Comparison of ENCODE assay signal across 13 mouse cellular contexts in the genomic region with DNA sequence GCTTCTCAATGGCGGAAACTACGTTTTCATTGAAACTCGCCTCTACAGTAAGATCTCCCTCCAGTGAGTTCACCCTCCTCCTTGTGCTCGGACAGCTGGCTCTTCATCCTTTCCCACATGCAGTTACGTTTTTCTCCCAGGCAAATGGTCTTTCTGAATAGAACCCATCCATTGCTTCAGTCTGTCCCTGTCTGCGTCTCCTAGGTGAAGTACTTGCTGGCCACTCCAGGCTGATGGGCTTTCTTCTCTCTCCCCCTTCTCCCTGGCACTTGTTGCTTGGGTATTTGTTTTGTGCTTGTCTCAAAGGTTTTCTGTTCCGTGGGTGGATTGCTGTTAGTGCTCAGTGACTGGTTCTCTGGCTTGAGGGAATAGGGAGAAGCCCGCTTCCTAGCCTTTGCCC.
"Had no signal": no experiment of that assay in that cellular context is flagged by ENCODE, and none has a peak within 500 bp of the region (broad histone marks: within the 10 kb centered on the region; RNA-seq: fewer than 3 reads in every experiment).

No protein-coding gene starts in this region.

- H3K27ac ChIP-seq: layer of hippocampus, adult 2 months; limb, embryonic 13.5 days; liver, embryonic 14.5 days; neural tube, embryonic 12.5 days; stomach, embryonic 15.5 days had no signal

- H3K27me3 ChIP-seq: neural tube, embryonic 12.5 days; stomach, embryonic 15.5 days had no signal

- H3K9me3 ChIP-seq: limb, embryonic 13.5 days; neural tube, embryonic 12.5 days; stomach, embryonic 15.5 days had no signal

- H3K4me2 ChIP-seq: limb, embryonic 13.5 days; neural tube, embryonic 12.5 days; stomach, embryonic 15.5 days had no signal

- H3K4me1 ChIP-seq: limb, embryonic 13.5 days; stomach, embryonic 15.5 days had no signal

- H3K36me3 ChIP-seq: limb, embryonic 13.5 days; neural tube, embryonic 12.5 days; stomach, embryonic 15.5 days had no signal

- DNase-seq: kidney, adult 9 months; kidney, postnatal 10 days; kidney, postnatal 4 days; lung, adult 18-20 months; right cerebral cortex, postnatal 14 days; thymus, adult 2 months; thymus, postnatal 25 days had no signal

- H3K9ac ChIP-seq: limb, embryonic 13.5 days; liver, embryonic 14.5 days; neural tube, embryonic 12.5 days; stomach, embryonic 15.5 days had no signal

- H3K4me3 ChIP-seq: layer of hippocampus, adult 2 months; limb, embryonic 13.5 days; myocyte; neural tube, embryonic 12.5 days; stomach, embryonic 15.5 days had no signal
